Comparison of ENCODE assay signal across 22 mouse cellular contexts in the genomic region with DNA sequence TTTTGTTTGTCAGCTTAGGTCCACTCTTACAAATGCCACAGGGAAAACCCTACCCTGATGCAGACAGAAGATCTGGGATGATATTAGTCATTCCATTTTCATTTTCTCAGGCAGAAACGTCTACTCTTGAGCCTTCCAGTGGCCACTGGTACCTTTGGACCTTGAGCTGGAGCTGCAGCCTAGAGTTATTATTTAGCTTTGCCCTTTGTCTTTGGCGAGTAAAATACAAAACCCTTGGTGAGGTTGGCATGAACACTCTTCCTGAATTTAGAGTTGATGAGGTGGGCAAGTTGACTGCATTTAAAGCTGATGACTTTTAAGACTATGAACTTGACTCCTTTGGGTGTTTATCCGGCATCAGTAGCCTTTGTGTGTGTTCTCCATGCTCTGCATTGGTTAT.
DNase-seq lines count a peak whose midpoint lies in the region; TF ChIP-seq lines count a peak whose summit lies in the region.
"Had no signal": no experiment of that assay in that cellular context is flagged by ENCODE, and none has a peak within 500 bp of the region (broad histone marks: within the 10 kb centered on the region; RNA-seq: fewer than 3 reads in every experiment).

No protein-coding gene starts in this region.

- no peaks in the 10 kb centered on the region for H3K9me3 ChIP-seq in heart, embryonic 10.5 days
- H3K9me3 ChIP-seq: embryonic facial prominence, embryonic 10.5 days; embryonic facial prominence, embryonic 12.5 days; forebrain, embryonic 13.5 days; G1E had no signal

- H3K27ac ChIP-seq in heart, embryonic 10.5 days: no peak overlapping the region
- H3K27ac ChIP-seq in kidney, adult 2 months (ENCODE audit: insufficient read depth, low read depth, low read length): peak overlapping the region; percentile 64
- H3K27ac ChIP-seq: embryonic facial prominence, embryonic 10.5 days; embryonic facial prominence, embryonic 12.5 days; forebrain, embryonic 13.5 days had no signal

- peak; percentile 24 for DNase-seq in heart, adult 11 months
- no peak for DNase-seq in heart, embryonic 10.5 days (ENCODE audit: low spot score)
- peak; percentile 81 for DNase-seq in kidney, adult 2 months
- no peak for DNase-seq in kidney, postnatal 14 days
- DNase-seq in kidney, adult 9 months: peak; percentile 82
- DNase-seq in kidney, adult 18-20 months: no peak
- DNase-seq in kidney, postnatal 36 days: peak; percentile 35 to 40
- DNase-seq in kidney, postnatal 10 days: no peak
- DNase-seq: adrenal gland, adult 8-10 months; adrenal gland, postnatal 14 days; adrenal gland, postnatal 36 days; B cell, adult 2 months; cerebellum, adult 11-12 months; cerebellum, adult 2 months; cerebellum, adult 9-10 months; cerebellum, postnatal 10 days; cerebellum, postnatal 25 days had no signal

- no peaks in the 10 kb centered on the region for H3K27me3 ChIP-seq in heart, embryonic 10.5 days (ENCODE audit: insufficient read depth, poor library complexity, severe bottlenecking)
- H3K27me3 ChIP-seq in kidney, adult 2 months (replicated peaks; ENCODE audit: control insufficient read depth, insufficient read depth, low read length): no peaks in the 10 kb centered on the region; the same call in 1 of the 2 replicates
- H3K27me3 ChIP-seq: CH12.LX; embryonic facial prominence, embryonic 12.5 days; forebrain, embryonic 13.5 days had no signal

- 73% methylated on average over 3 of the region's 3 CpGs for WGBS in heart, embryonic 10.5 days
- WGBS in kidney, adult 2 months: 57% methylated on average over 3 of the region's 3 CpGs

- TF ChIP-seq CTCF in kidney, adult 2 months (conservative IDR thresholded peaks at IDR 0.05; ENCODE audit: insufficient read depth, insufficient read length, low read depth, low read length): no peak

- TF ChIP-seq POLR2A in kidney, adult 2 months (IDR thresholded peaks at IDR 0.05; ENCODE audit: low read depth, low read length): no peak

- no peaks in the 10 kb centered on the region for H3K36me3 ChIP-seq in heart, embryonic 10.5 days
- no peaks in the 10 kb centered on the region for H3K36me3 ChIP-seq in kidney, adult 2 months (ENCODE audit: control insufficient read depth, insufficient read depth, low read length)
- H3K36me3 ChIP-seq: embryonic facial prominence, embryonic 10.5 days; embryonic facial prominence, embryonic 12.5 days; G1E had no signal

- H3K4me1 ChIP-seq in heart, embryonic 10.5 days: no peaks in the 10 kb centered on the region
- H3K4me1 ChIP-seq in kidney, adult 2 months (ENCODE audit: control insufficient read depth, insufficient read depth, low read length): peaks cover 13% of the 10 kb centered on the region
- H3K4me1 ChIP-seq: embryonic facial prominence, embryonic 10.5 days; embryonic facial prominence, embryonic 12.5 days had no signal

- no peak overlapping the region for H3K4me3 ChIP-seq in heart, embryonic 10.5 days
- no peak overlapping the region for H3K4me3 ChIP-seq in kidney, adult 2 months (ENCODE audit: insufficient read depth, low read depth, low read length)
- H3K4me3 ChIP-seq: embryonic facial prominence, embryonic 10.5 days; embryonic facial prominence, embryonic 12.5 days; forebrain, embryonic 13.5 days had no signal

Comparison
In these comparisons a context has a peak if more than half of its experiments do, and no peak if none do; other contexts are left out.
1. DNase-seq: peak in heart, adult 11 months (single experiment), kidney, adult 2 months (single experiment), kidney, adult 9 months (single experiment) and kidney, postnatal 36 days (2 of 2); none in heart, embryonic 10.5 days (single experiment), kidney, postnatal 14 days (single experiment), kidney, adult 18-20 months (single experiment) and kidney, postnatal 10 days (single experiment).